Comparison of ENCODE assay signal across 14 mouse cellular contexts in genomic region chr11:113015686-113016304, GRCm38 (mm10).
DNase-seq lines count a peak whose midpoint lies in the region; ATAC-seq and TF ChIP-seq lines count a peak whose summit lies in the region.
"Had no signal": no experiment of that assay in that cellular context is flagged by ENCODE, and none has a peak within 500 bp of the region (broad histone marks: within the 10 kb centered on the region; RNA-seq: fewer than 3 reads in every experiment).

No protein-coding gene starts in this region.

- no peaks in the 10 kb centered on the region for H3K36me3 ChIP-seq in forebrain, embryonic 13.5 days (ENCODE audit: poor library complexity, severe bottlenecking)
- H3K36me3 ChIP-seq in limb, embryonic 14.5 days (ENCODE audit: control insufficient read depth, insufficient read depth, low read length) = no peaks in the 10 kb centered on the region

- TF ChIP-seq POLR2A in bone marrow macrophage, adult 2 months (IDR thresholded peaks at IDR 0.05; ENCODE audit: borderline replicate concordance, low read depth, low read length) = no peak
- no peak for TF ChIP-seq POLR2A in limb, embryonic 14.5 days (IDR thresholded peaks at IDR 0.05; ENCODE audit: borderline replicate concordance, extremely low read depth, insufficient read depth, insufficient read length)

- H3K27ac ChIP-seq in layer of hippocampus, adult 2 months = peak overlapping the region; percentile 57; the same call in 1 of the 2 replicates
- peak overlapping the region; percentile 27; the same call in 1 of the 2 replicates for H3K27ac ChIP-seq in bone marrow macrophage, adult 2 months (ENCODE audit: insufficient read depth, low read depth, low read length)
- peak overlapping the region; percentile 84 for H3K27ac ChIP-seq in forebrain, embryonic 13.5 days
- H3K27ac ChIP-seq in limb, embryonic 14.5 days (replicated peaks; ENCODE audit: low read depth, low read length) = no peak overlapping the region

- WGBS in forebrain, embryonic 13.5 days = 50% methylated on average over 13 of the region's 13 CpGs
- 52% methylated on average over 12 of the region's 13 CpGs for WGBS in limb, embryonic 14.5 days

- no peak overlapping the region for H3K4me3 ChIP-seq in layer of hippocampus, adult 2 months
- peak overlapping the region; percentile 24; the same call in 1 of the 2 replicates for H3K4me3 ChIP-seq in bone marrow macrophage, adult 2 months (ENCODE audit: insufficient read depth, low read length)
- no peak overlapping the region for H3K4me3 ChIP-seq in forebrain, embryonic 13.5 days
- H3K4me3 ChIP-seq in limb, embryonic 14.5 days (replicated peaks; ENCODE audit: low read length) = no peak overlapping the region

- H3K9ac ChIP-seq in forebrain, embryonic 13.5 days = peak overlapping the region; percentile 21; the same call in 1 of the 2 replicates
- H3K9ac ChIP-seq in limb, embryonic 14.5 days (ENCODE audit: low read depth, low read length, severe bottlenecking) = no peak overlapping the region

- H3K9me3 ChIP-seq in forebrain, embryonic 13.5 days (replicated peaks) = no peaks in the 10 kb centered on the region
- H3K9me3 ChIP-seq in limb, embryonic 14.5 days (ENCODE audit: control insufficient read depth, low read length) = no peaks in the 10 kb centered on the region

- no peaks in the 10 kb centered on the region for H3K27me3 ChIP-seq in forebrain, embryonic 13.5 days
- H3K27me3 ChIP-seq in limb, embryonic 14.5 days (ENCODE audit: control insufficient read depth, insufficient read depth, low read length) = no peaks in the 10 kb centered on the region

- no peak for DNase-seq in layer of hippocampus, adult 2 months (ENCODE audit: low spot score in 2 of 2)
- no peak for DNase-seq in layer of hippocampus, postnatal 10 days (ENCODE audit: low spot score in 2 of 2)
- DNase-seq in limb, embryonic 14.5 days (ENCODE audit: low spot score) = no peak
- DNase-seq in heart, postnatal 10 days = no peak
- DNase-seq in ovary, postnatal 10 days (ENCODE audit: low spot score) = no peak
- DNase-seq in urinary bladder, postnatal 14 days (ENCODE audit: low spot score) = no peak
- DNase-seq: cerebellum, adult 9-10 months; heart, adult 18-20 months; heart, postnatal 14 days; kidney, adult 9 months; lung, adult 18-20 months; thymus, postnatal 25 days had no signal

- no peak overlapping the region for H3K4me2 ChIP-seq in forebrain, embryonic 13.5 days
- no peak overlapping the region for H3K4me2 ChIP-seq in limb, embryonic 14.5 days (replicated peaks; ENCODE audit: low read depth, low read length, severe bottlenecking)

- intact Hi-C loops in heart, postnatal 10 days (cut with DNase I) = no loop called here

- ATAC-seq in forebrain, embryonic 13.5 days = no peak
- ATAC-seq in limb, embryonic 14.5 days (ENCODE audit: low FRiP score, low read depth) = 0 out of 2 replicates have a peak, but pooled peaks have one; percentile 24

- no peak for TF ChIP-seq CTCF in layer of hippocampus, adult 2 months (conservative IDR thresholded peaks at IDR 0.05)
- no peak for TF ChIP-seq CTCF in bone marrow macrophage, adult 2 months (IDR thresholded peaks at IDR 0.05; ENCODE audit: low read depth, low read length)

- peaks cover 13% of the 10 kb centered on the region for H3K4me1 ChIP-seq in bone marrow macrophage, adult 2 months (ENCODE audit: control insufficient read depth, insufficient read depth, low read length)
- H3K4me1 ChIP-seq in forebrain, embryonic 13.5 days = peaks cover 56% of the 10 kb centered on the region
- peaks cover 41% of the 10 kb centered on the region for H3K4me1 ChIP-seq in limb, embryonic 14.5 days (ENCODE audit: control insufficient read depth, insufficient read depth, low read length)
